Mouse (Mus musculus) right cerebral cortex, postnatal 10 days (tissue): Measurements from ENCODE around the gene Tbc1d19.

ENCODE experiments used
- DNase-seq, 2 experiments: peaks; one replicate each; pipeline ENCODE4 v3.0.0; 2021; ENCODE audit warnings: low spot score in 2 of 2

Gene Tbc1d19

DNA sequence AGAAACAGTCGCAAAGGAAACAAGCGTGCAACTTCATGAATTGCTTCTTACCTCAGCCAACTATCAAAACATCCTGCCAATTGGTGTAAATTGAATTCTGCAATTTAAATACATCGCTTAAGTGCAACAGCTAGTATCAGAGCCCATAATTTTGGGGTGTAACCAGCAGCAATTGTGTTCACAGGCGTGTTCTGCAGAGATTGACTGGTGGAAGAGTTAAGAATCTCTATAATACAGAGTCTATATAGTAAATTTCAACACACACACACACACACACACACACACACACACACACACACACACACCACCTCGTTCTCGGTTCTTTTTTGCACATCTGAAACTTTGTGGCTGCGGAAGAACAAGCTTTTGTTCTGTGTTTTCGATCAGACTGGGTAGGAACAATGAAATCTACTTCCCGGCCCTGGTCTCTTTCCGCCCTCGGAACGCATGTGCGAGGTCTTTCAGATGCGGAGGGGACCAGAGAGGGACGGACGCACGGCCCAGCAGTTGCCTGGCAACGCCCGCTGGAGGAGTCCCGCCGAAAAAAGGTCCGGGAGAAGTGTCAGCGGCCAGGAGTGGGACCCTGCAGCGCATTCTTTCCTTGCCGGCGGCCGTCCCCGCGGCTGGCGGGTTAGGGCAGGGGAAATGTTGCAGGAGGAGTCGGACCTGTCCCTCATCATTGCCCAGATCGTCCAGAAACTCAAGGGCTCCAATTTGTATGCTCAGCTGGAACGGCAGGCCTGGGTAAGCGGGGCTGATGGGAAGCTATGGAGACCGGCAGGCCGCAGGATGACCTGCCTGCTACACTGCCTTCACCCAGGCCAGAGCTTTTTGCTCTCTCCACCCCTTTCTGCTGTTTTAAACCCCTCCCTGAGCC lies at the start of gene Tbc1d19:
Tbc1d19 (plus strand) TSS at position 492 of the 877 bp plus-strand sequence.
- peak; percentile 92 to 93 for DNase-seq

DNA sequence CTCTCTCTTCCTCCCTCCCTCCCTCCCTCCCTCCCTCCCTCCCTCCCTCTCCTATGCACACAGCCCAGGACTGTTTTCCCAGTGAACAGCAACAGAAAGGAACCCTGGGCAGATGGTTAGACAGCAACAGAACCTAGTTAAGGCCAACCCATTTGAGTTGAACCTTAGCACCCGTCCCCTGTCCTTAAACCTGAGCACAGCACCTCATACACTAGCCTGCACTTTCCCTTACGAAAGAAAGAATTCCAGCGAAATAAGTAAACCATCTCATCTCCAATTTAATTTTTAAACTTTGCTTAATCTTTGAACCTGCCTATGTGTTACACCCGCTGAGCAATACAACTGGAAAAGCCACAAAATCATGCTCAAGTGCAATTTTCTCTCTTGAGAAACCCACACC lies 49.5 kb upstream of the Tbc1d19 start:
- DNase-seq, result no peak

DNA sequence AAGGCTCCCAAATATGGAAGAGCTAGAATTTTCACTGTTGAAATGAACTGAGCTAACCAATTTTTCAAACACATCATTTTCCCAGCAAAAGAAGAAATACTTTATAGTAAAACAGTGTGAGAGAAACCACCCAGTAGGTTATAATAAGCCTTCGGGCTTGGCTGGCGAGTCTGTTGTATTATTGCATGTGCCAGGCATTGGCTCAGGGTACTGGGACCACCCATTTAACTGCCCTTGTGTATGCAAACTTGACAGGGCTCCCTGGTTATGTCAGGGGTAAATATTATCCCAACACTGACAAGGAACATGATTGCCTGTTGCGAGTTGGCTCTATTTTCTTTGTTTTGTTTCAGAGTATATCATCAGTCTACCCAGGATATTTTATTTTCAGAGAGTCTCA lies 48.5 kb upstream of the Tbc1d19 start:
- DNase-seq, result peak; percentile 29 to 33

DNA sequence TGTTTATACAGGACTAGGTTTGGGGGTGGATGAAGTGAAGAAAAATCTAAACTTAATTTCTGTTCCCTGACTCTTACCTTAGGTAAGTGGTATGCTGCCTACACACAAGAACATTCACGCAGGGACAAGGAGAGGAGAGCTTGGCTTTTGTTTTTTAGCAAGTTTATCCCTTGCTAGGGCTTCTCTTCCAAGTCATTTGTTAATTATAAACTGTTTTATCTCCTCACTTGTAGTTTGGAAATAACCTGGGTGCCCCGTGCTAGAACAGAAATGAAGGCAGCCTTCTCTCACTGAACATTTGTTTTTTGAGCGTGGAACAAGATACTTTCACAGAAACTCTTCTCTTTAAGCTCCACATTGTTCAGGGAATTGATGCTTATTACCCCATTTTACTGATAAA lies 48.1 kb upstream of the Tbc1d19 start:
- DNase-seq, result no peak

DNA sequence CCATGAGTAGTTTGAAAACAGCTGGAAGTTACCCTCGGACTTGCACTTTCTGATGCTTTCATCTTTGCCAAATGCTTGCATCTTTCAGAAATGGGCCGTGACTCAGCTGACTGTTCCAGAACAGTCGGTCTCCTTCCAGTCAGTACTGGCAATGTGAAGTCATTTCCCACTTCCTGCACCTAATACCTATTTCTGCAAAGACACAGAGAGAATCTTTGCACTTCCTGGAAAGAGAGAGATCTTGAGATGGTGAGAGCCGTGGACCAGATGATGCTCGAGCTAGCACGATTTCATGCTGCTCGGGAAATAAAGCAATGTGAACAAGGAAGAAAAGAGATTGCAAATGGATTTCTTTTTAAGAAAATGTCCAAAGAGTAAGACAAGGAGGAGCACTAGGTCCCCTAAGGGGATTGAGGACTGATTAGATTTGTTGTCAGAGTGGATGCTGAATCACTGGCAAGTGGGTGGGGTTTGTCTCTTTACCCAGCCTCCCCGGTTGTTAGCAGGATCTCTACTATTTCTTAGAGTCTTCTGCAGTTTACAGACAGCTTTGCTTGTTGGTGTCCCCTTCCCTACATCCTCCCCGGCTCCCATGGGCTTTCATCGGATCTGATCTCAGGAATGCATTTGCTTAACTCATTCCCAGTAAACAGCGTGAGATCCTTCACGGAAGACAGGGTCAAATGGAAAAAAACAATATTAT lies 24.4 kb upstream of the Tbc1d19 start:
- no peak for DNase-seq

DNA sequence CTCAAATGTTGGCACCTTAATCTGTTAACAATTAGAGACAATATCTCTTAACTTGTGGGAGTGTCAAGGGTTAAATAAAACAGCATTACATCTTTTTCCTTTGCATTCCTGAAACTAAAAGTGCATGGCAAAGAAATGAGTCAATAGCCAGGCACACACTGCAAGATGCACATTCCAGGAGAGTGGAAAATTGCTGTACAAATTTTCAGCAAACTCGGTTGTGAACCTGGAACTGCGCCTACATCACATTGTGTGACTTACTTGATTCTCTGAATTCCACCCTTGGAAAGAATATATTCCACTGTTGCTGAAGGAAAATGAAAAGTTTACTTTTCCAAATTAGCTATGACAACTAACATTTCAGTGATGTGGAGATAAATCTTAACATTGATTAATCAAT lies 8.0 kb upstream of the Tbc1d19 start:
- no peak for DNase-seq

DNA sequence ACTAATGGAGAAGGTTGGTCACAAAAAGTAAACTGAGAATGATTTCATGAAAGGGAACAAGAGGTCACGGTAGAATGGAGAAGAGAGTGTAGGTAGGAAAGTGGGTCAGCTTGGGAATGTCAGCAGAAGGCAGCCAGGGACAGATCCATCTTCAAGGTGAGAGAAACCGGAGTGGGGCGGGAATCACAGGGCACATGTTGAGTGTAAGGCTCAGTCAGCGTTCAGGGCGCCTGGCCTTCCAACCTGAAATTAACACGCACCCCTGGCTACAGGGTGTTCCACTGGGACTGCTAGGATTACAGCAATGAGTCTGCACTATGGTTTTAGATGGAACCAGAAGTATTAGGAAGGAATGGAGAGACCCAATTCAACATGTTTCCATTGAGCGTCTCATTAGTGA lies 10.3 kb downstream of the Tbc1d19 start:
- no peak for DNase-seq

DNA sequence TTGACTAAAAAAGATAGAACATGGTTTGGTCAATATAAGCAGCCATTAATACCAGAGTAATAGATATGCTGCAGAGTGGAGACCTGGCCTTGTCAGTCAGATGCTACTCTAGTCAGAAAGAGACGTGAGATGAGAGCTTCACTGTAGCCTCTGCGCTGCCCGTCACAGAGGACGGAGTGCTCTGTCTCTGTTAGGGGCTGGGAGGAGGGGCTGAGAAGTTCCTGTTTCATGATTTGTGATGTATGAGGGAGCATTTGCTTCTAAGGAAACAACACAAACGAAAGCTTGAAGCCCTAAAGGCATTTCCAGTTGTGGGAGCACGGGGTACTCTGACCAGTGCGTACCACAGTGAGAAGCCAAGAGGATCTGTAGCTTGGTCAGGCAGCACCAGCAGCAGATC lies 16.5 kb downstream of the Tbc1d19 start:
- no peak for DNase-seq

DNA sequence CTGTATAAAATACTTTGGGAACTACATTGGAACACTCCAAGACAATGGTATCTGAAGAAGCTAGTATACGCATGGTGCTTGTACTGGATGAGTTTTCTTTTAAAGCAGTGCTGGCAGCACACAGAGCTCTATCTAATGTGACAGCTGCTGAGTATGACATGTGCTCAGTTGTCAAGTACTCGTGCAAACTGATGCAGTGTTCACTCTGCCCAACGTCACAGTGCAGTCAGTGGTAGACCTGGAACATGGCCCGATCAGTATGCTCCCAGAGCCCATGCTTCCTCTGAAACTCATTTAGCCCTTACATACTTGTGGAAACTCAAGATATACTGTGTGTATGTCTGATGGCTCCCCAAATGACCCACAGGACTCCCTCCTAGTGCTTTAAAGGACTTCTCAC lies 25.1 kb downstream of the Tbc1d19 start:
- no peak for DNase-seq

DNA sequence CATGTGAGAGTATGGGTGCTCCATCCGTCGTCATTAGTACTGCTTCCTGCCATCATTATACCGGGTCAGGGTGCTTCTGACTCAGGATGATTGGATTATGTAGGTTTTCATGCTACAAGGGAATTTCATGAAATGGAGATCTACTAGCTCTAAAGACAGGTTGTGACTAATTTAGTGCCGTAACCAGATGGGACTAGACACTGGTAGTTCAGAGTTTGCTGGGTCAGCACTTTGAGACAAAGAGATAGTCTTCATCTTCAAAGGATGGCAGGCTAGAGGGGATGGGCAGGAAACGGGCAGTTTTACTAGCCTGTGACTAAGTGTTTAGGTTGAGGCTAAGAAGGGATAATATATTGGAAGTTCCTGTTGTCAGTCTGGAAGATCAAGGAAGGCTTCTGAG lies 31.9 kb downstream of the Tbc1d19 start:
- DNase-seq, result no peak

DNA sequence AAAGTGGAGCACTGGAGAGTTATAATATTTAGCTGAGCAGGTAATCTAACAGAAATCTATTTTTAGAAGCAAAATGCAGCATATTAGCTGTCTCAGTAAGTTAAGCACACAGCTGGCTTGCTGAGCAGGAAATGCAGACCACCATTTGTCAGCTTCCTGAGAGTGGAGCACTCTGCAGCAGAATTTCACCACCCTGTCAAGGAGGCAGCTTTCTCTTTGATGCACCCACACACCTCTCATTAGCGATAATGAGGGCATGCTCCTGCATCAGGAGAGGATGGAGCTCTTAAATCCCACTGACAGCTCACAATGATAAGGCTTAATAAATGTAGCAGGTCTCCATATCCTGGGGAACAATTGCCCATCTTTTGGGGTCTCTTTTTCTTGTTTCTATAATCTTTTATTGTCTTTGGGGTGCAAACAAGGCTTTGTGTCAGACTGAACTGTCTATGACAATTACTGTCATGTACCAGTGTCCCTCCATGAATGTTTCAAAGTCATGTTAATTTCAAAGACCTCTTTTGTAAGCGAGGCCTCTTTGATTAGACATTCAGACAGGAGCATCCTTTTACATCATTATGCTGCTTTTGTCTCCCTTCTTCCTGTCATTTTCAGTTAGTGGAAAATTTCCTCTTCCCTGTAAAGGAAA lies 39.0 kb downstream of the Tbc1d19 start:
- DNase-seq, result no peak

DNA sequence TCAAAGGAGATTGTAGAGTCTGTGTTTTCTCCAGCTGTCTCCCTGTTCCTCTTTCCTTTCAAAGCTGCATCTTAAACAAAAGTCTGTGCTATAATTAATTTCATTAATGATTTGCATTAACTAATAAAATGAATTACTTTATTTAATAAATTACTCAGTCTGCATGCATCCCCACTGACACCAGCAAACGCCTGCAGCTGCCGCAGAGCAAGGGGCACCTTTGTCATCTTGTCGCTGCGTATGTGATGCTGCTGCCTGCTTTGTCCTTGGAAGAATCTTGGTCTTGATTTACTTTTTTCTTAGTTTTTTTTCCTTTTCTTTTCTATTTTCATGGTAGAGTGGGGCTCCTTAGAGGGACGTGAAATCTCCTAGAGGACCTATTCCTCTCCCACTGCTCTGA lies 43.2 kb downstream of the Tbc1d19 start:
- DNase-seq, result no peak

DNA sequence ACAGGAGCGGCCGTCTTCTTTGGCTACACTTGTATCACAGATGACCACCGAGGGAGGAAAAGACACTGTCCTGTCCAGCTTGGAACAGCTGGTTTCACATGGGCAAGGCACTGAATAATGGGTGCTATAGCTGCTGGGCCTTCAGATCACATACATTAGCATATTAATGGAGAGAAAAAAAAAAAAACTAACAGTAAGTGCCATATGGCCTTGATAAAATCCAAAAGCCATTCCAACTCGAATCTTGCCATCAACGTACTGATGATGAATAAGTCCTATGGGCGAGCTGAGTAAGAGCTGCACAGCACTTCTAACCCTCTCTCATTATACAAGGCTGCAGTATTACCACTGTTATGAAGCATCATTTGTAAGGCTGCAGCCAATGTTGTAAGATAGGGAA lies 45.2 kb downstream of the Tbc1d19 start:
- no peak for DNase-seq

DNA sequence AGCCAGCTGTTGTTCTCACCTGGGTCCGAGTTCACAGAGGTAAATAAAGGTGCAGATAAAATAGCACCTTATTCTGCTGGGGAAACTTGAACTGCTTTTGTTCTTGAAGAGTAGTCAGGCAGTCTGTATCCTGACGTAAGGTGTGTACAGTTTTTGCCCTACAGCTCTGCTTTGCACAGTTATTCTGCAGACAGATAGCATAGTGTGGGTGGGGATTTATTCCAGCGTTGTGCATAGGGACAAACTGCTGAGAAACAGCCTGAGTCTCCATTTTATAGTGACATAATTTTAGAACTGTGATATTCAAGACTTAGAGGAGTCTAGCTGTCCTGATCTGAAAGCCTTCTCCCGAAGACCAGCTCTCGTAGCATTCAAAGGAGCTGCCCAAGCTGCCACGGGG lies 46.6 kb downstream of the Tbc1d19 start:
- no peak for DNase-seq

DNA sequence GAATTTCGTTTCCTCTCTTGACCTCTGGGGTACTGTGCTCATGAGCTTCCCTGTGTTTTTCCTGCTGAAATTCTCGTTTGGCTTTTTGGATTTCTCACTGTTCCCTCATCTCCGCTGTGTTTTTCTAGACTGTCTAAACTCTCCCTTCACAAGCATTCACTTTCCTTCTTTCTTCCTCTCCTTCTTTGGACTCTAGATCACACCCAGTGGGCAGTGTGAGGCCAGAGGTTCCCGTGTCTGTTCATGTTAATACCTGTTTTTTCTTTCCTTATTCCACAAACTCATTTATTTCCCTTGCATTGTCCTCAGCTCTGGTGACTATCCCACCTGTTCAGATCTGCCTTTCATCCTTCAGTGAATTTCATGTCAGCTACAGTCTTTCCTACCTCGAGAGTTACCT lies 55.7 kb downstream of the Tbc1d19 start:
- DNase-seq, result no peak

DNA sequence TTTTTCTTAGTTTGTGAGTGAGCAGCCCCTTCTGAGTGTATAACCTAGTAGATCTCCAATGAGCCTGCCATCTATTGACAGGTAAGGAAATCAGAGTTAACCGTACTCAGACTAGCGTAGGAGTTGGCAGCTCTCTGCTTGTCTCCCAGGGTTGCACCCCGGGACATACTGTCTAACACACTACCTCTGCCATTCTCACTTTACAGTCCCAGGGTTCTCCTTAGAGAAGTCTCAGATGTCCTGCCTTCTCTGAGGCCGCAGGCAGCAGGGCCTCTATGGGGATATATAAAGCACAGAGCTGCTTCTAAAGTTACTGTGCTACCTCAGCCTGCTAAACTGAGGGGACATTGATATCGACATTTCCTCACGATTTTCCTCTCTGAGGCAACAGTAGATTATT lies 56.6 kb downstream of the Tbc1d19 start:
- DNase-seq, result no peak

DNA sequence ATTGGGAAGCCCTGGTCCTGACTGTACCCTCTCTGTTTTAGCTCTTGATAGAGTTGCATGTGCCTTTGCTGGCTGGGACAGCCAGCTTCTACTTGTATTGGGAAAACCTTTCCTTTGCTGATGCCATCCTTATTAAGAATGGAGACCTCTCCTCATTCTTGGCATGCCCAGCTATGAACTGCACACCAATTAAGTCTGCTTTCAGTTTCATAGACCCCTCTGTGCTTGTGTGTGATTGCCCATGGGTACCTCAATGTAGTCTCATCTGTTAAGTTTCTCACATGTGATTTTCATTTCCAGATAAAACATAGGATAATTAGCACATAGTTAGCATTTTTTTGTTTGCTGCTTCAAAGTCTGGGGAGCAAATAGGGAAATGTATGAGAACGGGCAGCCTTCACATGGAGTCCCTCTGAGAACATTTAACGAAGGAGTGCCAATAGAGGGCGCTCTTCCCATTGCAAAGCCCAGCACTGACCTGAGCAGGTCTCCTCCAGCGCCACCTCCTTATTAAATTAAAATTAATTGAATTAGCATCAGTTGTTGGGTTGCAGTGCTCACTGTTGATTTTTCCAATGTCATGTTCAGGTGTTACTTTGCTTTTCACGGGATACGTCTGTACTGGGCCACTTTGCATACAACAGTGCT lies 62.4 kb downstream of the Tbc1d19 start:
- peak; percentile 51 to 78 for DNase-seq

DNA sequence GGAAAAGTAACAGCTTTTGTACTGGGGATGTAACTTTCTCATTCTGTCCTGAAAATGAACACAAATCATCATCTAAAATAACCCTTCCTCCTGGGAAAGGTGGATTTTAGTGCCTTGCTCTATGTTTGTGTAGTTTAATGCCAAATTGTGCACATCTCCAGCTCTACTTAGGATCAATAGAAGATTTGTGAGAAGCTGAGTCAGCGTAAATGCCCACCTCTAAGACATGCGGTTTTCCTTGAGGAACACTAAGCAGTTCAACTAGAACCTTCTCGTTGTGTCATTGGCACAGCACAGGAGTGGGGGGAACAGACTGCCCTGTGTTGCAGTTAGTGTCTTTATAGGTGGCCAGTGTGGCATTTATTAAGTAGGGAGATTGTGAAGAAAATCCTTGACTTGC lies 65.6 kb downstream of the Tbc1d19 start:
- DNase-seq, result no peak

DNA sequence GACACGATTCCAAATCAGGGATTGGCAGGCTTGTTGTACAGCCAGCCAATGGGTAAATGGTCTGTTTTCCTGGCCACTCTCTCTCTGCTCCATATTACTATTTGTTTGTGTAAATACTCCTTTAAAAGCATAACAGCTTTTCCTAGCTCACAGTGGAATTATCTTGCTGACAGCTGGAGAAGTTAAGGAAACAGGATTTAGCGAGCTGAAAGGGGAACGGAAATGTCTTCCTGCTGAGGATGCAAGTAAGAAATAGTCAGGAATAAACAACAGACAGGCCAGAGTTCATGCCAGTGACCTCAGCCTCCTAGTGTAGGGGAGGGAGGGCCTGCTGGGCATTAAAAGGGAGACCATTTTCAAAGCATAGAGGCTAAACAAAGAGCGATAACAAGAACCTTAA lies 71.3 kb downstream of the Tbc1d19 start:
- DNase-seq, result no peak

DNA sequence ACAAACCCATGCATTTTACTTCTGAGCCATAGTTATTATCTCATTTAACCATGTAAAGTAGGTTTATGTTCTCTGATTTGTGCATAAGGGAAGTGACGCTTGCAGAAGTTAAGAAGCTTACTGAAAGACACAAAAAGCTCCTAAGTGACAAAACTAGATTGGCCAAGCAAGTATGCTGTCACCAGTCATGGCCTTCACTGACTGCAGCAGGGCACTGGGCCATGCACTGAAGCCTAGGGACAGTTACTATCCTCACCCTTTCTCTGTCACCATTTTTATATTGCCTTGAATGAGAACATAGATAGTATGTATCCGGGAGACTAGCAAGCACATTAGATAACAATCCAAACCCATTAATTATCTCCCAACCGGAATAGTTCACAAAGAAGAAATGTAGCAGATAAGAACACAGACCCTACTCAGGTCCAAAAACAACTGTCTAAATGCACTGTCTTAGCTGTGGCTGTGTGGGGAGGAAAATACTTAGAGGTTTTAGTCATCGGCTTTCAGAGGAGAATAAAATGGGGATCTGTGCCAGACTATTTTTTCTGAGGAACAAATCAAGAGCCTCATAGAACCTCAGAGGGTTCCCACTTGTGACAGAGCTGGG lies 72.1 kb downstream of the Tbc1d19 start:
- no peak for DNase-seq

DNA sequence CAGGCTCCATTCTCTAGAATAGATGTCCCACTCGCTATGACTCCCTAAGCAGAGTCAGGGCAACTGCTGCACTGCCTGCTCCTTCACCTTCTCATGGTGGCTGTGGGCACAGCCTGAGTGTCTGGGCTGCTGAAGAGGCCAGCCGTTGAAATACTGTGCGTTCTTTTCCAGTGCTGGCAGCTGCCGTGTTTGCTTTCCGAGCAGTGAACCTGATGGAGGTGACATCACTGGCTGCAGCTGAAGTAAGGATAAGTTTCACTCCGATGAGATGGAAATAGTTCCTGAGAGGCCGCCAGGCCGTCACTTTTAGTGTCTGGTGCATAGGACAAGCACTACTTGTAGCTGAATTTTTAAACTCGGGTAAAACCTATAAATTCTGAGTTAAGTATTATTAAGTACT lies 92.0 kb downstream of the Tbc1d19 start:
- no peak for DNase-seq

DNA sequence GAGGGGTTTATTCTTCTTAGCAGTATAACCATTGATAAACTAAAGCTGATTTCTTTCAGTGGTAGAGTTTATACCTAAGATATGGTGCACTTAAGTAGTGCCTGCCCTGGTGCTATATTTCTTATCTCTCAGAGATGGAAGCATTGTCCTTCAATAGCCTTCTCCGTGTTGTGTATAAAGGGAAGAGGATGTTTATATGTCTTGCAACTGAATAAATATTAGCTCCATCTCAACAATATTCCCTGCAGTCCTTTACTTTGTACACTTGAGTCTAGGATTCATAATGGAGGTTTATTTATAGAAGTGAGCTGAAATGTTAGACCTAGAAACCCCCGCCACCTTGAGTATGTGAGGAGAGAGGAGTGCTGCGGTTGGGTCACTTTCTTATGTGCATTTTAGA lies 93.4 kb downstream of the Tbc1d19 start:
- DNase-seq, result no peak
